Mouse (Mus musculus) brain, embryonic 18.5 days (tissue): ENCODE measurements around the gene Fam189a1.
A peak's percentile ranks its signal among the peaks of the same experiment; 100 is the strongest.

Experiments used
- DNase-seq: peaks from one replicate; pipeline ENCODE4 v3.0.0-alpha.2; 2012; ENCODE audit warnings: low read depth, low spot score

The Fam189a1 gene

DNA sequence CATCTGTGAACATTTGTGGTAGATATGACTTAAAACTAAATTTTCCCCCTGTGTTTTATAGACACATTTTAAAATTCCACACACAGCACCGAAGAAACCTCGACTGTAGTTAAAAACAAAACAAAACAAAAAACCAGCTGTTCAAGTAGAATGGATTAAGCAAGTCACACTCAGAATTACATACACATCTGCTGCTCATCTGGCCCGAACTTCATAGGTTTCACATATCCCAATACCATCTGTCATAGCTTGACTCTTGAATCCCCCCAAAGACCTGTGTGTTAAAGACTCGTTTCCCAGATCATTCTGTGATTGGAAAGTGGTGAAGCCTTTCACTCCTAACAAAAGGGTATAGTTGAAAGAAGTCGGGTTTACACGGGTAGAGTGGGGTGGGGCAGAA is 274.1 kb downstream of the Fam189a1 start:
- no peak for DNase-seq

DNA sequence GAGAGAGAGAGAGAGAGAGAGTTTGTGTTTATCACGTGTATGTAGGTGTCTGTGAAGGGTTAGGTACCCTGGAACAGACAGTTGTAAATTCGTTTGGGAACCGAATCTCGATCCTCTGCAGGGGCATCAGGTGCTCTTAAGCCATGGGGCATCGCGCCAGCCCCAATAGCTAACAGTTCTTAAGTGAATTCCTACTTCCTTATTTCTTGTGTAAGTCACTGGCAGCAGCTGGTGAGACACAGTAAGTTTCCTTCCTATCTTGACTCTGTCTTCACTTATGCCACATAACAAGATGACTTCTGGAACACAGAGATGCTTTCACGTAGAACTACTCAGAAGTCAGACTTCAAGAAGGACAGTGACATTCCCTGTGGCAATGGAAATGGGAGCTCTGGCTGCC is 275.0 kb downstream of the Fam189a1 start:
- DNase-seq = no peak

DNA sequence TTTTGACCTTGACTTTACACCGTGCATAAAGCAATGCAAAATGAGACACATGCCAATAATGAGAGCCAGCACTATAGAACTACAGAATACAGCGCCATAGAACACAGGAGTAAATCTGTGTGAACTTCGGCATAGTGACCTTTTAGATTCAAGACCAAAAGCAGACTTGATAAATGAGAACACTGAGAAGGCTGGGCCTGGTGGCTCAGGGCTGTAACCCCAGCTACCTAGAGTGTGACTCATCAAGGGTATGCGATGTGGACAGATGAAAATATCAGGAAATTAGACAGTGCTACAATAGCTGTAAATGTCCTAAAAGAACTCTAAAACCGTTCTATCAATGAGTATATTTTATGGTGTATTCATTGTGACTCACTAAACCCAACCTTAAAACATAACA is 276.0 kb downstream of the Fam189a1 start:
- no peak for DNase-seq

DNA sequence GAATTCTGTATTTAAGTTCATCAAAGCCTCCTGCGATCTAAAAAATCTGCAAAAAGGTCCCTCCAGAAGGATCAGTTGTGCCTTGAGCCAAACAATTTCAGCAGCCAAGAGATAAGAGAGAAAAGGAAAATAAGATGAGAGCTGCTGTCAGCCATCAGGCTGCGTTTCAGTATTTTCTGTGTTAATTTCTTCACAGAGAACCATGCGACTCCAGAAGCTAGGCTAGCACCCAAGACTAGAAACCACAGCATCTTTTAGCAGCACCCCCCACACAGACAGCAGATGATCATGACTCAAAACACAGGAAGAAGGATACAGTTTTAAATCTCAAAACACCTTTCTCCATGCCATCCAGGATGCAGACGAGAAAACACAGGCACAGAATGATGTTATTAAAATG is 281.4 kb downstream of the Fam189a1 start:
- no peak for DNase-seq

DNA sequence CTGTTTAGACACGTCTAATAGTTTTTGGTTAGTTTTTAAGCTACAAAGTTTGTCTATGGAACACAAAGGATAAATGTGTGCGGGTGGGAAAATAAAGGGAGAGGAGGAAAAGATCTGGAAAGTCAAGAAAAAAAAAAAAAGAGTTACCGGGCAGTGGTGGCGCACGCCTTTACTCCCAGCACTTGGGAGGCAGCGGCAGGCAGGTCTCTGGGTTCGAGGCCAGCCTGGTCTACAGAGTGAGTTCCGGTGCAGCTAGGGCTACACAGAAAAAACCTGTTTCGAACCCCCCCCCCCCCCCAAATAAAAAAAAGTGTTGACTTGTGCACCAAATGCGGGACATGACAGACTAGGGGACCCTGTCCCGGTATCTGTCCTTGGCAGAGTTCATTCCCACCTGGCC is 283.1 kb downstream of the Fam189a1 start:
- no peak for DNase-seq

DNA sequence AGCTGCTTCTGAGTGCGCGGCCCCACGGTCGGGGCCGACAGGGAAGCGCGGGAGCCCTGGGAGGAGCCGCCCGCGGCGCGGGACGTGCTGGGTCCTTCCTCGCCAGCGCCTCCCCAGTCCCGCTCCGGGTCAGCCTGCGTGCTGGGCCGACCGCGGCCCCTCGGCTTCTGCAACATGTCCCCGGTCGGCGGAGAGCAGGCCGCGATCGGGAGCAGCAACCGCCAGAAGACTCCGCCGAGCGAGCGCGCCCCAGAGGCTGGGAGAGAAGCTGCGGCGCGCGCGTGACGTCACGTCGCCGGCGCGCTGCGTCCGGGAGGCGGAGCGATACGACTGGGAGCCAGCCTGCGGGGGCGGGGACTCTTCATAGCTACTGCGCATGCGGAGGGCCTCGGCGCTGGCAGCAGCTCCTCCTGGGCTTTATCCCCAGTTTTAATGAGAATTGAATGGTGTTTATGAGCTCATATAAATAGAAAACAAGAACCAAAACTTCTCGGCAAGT is 283.6 kb downstream of the Fam189a1 start, which contains the start of gene Nsmce3:
Gene Nsmce3, minus strand, starts transcription at position 255 of the 499 bp plus-strand sequence.
- peak; percentile 88 for DNase-seq

DNA sequence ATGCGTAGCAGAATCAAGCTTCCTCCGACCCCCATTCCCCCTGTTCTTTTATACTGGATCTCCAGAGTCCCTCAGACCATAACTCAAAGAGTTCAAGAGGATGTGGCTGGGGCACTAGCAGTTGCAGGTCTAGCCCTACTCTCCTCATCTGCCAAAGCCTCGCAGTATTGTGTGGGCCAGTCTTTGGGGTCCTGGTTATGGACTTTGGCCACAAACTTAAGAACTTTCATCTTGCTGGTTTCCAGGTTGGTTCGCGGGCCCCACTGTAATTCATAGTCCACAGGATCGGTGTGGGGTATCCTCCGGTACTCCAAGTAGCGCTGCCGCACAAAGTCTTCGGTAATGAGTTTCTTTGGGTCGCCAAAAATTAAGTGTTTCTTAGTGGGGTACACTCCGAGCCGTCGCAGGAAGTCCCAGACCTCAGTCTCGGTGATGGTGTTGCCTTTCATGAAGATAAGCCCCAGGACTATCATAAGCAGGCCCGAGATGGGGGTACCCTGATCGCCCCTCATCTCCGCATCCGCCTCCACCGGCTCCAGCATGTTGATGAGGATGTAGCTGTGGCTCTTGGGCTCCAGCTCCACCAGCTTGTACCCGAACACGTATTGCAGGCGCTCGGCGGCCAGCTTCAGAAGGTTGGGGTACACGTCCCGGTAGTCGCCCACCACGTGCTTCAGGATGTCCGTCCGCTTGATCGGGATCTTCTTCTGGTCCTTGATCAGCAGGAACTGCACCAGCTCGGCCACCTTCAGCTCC is 284.2 kb downstream of the Fam189a1 start:
- DNase-seq = no peak

DNA sequence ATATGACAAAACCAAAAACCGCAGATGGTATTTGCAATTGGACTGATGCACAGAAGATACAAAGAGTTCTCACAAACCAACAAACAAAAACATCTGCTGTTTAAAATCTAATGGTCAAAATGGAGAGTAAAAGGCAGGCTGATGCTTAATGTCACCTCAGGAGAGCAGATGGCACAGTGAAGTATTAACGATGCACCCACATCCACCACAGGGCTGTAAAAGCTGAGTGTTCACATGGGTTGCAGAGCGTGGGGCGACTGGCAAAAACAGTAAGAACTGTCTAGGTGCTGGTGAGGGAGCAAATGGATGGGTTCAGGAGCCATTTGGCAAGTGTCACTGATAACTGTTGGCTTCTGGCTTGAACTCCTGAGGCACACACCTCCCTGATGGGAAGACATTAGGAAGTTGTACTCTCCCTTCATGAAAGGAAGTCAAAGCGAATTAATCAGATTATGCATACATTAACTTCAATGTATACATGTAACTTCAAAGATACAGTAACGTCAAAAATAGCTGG is 286.8 kb downstream of the Fam189a1 start:
- no peak for DNase-seq

DNA sequence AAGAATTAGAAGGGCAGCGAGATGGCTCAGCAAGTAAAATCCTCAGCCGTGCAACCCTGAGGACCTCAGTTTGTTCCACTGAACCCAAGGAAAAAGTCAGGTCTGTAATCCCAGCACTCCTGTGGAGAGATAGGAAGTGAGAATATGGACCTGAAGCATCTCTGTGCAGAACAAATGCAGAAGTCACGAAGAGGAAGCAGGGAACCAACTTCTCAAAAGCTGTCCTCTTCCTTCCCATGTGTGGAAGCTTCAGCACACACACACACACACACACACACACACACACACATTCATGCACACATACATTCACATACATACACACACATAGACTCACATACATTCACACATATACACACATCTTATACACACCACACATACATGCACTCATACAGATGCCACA is 292.8 kb downstream of the Fam189a1 start:
- no peak for DNase-seq

DNA sequence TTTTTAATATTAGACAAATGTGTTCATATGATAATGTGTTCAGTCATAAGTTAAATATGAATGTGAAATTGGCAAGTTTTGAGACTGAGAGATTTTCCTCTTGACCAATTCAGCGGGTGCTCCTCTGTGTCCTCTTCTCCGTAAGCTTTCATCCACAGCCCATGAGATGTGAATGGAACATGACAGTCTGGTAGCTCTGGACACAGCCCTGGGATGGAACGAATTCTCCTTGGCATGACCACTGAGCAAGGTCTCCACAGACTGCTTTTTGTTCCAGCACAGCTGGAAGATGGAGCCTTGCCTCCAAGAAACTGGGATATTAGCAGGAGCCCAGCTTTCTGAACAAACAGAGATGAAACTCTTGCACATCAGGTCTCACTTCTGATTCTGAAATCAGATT is 293.4 kb downstream of the Fam189a1 start:
- no peak for DNase-seq

DNA sequence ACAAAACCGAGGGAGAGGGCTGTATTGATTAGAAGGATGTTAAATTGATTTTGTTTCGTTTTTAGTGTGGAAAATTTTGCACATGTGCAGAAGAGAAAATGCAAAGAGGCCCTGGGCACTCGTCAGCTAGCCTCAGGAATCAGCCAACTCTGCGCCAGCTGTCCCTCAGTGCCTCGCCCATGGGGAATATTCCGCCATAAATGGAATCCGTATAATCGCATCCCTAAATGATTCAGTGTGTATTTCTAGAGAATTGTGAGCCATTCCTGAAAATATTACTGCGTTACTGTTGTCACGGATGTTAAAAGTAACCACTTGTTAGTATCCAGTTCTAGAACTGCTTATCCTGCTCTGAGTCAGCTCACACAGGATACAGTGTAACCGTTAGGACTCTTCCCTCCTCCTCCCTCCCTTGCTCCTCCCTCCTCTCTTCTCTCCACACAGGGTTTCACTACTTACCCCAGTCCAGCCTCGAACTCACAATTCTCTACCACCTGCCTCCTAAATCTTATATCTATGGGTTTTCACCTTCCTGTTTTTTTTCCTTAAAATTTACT is 299.8 kb downstream of the Fam189a1 start:
- no peak for DNase-seq

DNA sequence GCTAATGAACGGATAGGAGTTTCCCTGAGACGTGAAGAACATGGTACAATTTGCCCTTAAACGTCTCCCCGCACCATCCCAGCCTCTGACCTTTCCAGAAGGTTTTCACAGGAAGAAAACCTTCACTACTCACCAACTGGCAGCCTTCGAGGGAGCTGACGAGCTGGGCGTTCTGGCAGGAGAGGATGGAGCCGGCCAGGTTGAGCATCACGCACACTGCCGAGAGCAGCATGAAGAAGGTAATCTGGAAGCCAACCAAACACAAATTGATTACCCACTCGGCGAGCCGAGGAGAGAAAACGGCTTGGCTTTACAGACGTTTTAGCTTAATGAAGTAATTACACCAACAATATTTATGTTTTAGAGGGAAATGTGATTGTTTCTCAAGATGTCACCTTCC is 300.4 kb downstream of the Fam189a1 start:
- DNase-seq = no peak

DNA sequence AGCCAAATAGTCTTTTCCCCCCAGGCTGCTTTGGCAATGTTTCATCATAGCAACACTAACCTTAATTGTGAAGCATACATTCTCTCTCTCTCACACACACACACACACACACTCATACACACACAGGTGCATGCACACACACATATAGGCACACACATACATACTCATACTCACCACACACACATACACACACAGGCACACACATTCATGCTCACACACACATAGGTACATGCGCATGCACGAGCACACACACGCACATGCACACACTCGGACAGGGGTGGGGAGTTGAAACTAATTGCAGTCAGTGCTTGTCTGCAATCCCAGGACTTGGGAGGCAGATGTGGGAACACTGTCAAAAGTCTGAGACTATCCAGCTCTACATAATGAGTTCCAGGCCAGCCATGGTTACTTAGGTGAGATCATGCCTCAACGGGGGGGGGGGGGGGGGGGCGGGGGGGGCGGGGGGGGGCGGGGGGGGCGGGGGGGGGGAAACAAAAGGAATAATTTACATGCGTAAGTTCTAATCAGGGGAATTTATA is 300.9 kb downstream of the Fam189a1 start:
- DNase-seq = no peak

DNA sequence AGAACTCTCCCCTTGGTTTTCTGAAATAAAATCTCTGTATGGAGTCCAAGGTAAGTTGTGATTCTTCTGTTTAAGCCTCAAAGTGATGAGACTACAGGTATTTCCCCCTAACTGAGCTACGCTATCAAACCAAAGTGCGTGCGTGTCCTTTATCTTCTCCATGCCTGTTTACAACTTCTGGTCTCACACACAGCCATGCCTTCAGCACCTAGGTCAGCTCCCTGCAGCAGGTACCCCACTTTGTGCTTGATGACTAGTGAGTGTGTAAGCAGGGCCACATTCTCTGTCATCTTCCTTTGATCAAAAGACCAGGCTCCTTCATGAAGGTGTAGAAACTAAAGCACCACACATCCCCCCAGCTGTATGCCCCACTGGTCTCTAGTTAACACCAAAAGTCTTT is 305.6 kb downstream of the Fam189a1 start:
- no peak for DNase-seq

DNA sequence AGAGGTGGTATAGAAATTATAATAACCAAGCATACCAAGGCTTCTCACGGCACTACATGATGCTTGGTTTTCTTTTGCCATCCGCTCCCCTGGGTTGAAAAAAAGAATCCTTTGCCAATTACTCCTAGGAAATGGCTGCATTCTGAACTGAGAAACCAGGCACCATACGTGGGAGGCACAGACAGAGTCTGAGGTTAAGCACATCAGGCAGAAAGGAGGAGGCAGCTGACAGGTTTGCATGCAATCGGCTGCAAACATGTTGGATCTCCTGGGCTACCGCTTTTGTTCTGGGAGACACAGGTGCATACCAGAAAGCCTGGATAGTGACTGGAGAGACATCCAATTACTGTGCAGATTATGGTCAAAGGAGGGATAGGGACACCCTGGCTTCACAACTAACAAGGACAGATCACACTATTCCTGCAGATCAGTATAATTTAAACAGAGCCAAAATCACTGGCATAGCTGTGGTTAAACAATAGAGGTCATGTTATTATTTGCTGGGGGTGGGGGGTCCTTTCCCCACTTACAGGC is 308.9 kb downstream of the Fam189a1 start:
- no peak for DNase-seq

DNA sequence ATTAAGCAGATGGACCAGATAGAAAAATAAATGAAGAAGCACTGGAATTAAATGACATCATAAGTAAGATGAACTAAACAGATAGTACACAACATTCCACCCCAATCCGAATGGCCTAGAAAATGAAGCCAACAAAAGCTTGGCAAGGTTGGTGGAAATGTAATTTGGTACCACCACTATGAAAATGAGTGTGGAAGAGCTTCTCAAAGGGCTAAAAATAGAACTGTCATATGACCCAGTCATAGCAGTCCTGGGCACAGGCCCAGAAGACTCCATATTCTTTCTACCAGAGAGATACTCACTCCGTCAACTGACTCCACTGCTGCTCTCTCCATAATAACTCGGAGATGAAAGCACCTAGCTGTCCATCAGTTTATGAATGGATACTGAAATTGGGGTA is 310.3 kb downstream of the Fam189a1 start:
- DNase-seq = no peak

DNA sequence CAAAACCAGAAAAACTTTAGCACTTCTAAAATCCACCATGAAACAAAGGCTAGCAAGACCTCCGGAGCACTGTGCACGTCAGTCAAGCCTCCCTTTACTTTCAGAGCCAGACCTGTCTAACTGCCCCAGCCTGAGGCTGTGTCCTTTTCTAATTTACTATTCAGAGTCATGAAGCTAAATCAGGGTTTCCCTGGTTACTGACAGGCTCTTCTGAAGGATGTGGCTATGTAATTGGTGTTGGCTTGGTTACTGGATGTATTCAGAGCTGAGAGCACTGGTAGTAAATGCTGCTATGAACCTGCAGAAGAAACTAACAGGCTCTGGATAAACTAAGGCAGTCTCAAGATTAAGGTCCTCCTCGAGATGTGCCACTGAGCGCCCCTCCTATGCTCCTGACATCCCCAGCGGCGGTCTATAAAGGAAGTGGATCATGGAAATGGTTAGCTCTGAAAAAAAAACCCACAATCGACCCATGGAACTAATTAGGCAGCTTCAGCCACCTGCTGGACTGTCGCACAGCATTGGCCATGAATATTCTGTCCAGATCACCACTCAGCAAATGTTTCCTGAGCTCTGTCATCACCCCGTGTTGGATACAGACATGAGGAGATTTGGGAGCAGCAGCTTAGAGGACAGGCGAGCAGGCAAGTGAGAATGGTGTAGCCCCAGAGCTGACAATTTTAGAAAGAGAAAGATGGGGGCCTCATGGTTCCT is 315.3 kb downstream of the Fam189a1 start:
- DNase-seq = peak; percentile 24

DNA sequence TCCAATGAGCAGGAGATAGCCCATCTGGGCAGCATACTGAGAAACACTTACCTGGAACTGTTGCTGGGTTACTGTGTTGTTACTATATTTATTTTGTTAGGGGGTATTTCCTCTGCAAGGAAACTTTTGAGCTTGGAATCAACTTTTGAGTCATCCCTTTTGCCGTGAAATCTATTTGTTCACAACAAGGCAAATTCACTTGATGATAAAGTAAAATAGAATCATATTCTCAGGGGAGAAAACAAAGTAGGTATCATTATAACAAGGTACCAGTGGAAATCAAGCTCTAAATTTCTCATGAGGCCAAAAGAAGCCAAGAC is 315.8 kb downstream of the Fam189a1 start:
- no peak for DNase-seq

DNA sequence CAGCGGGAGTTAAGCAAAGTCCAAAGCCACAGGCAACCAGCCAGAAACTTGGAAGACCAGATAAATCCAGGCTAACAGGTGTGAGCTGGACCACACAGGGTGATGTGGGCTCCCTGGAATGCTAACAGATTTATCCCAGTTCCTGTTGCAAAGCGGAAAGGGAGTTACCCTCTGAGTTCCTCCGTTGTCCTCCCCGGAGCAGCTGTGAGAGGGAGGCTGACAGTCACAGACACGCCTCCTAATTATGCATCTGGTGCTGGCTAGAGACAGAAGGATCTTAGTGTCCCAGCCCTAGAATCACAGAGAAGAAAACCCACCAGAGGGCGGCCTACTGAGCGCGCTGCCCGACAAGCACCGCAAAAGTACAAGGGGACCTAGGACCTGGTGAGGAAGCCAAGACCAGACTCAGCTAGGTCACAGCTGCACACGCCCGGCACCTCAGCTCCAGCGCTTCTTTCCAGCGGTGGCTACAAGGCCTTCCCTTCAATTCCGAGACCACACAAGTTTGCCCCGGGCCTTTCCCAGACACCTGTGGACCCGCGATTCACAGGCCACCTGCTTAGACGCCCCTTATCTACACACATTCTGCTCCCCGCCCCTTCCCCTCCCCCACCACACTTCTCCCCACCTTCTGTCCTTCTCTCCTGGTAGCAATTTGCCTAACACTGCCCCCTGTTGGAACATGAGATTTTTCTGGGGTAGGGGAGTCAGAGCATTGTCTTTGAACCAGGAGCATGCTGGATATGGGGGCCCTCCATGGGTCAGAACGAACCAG is 316.4 kb downstream of the Fam189a1 start:
- DNase-seq = no peak

DNA sequence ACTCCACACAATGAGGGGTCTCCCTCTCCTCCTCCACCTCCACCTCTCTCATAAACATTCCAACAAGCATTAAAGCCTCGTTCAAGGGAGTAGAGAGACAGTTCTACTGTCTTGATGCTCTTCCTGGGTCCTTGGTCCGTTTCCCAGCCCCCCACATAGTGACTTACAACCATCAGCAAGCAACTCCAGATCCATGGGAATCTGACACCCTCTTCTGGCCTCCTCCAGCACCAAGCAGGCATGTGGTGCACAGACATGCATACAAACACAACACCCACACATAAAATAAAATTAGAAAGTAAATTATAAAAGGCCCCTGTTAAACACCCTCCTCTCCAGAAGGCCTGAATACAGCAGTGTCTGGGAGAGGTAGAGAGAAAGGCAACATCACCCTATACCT is 317.1 kb downstream of the Fam189a1 start:
- no peak for DNase-seq

DNA sequence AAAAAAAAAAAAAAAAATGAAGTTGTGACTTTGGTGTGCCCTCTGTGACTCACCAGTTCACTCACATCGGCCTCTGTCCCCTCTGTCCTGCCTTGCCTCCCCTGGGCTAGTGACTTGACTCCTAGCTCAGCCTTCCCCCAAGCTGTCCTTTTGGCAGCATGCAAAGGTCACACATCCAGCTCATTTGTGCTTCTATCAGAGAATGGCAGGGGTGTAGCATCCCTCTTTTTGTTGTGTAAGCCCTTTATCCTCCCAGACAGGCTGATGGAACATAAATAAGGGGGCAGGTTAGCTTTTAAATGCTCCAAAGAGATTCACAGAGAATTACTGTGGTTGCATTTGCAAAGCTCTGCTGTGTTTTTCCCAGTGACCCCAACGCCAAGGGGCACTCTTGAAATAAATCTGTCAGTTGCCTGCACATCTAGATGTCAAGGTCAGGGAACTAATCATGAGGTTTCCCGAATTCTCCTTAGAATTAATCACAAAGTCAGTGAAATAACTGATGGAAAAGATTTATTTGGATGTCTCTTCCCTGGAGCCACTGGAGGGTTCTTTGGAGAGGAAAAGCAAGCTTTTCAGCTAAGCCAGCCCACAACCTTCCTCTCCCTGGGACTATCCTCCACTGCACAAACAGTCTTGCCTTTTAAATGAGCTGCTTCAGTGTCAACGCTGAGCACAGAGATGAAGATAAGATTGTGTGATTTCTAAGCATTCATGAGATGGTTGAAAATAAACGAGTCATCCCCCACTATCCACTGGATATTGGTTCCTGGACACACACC is 326.0 kb downstream of the Fam189a1 start:
- DNase-seq = no peak
